Mouse (Mus musculus) heart, embryonic 14.5 days (tissue): Measurements from ENCODE around the gene Hpdl. TPM values are rescaled to one million over a fixed set of nuclear protein-coding genes. Genes with fewer than 3 reads are reported as not detected.

Experiments used
- ATAC-seq: fragments of 200-750 bp; cut with Nextera tagmentation; 2 replicates; pipeline ENCODE4 v1.8.0; 2017; ENCODE audit warnings: low read depth, moderate TSS enrichment; ENCODE audit not compliant: insufficient number of reproducible peaks, insufficient read depth, low FRiP score
- H3K27ac ChIP-seq, 2 experiments: fragments of 200-500 bp in 1 of 2; fragments of 300-500 bp in 1 of 2; sonication (generic) in 1 of 2; replicated peaks in 1 of 2; 2 replicates each; pipeline ENCODE4 v1.5.1; 2012 to 2014; ENCODE audit warnings: low read depth in 2 of 2, low read length in 2 of 2, control low read depth in 1 of 2, mild to moderate bottlenecking in 1 of 2, mixed read lengths in 1 of 2; ENCODE audit not compliant: control insufficient read depth in 1 of 2, insufficient read depth in 1 of 2
- H3K27me3 ChIP-seq: fragments of 300-500 bp; sonication (generic); 2 replicates; pipeline ENCODE4 v1.6.1; 2014; ENCODE audit warnings: mild to moderate bottlenecking, low read length, control low read depth; ENCODE audit not compliant: control insufficient read depth, insufficient read depth
- H3K36me3 ChIP-seq: fragments of 300-500 bp; sonication (generic); 2 replicates; pipeline ENCODE4 v1.6.1; 2014; ENCODE audit warnings: mild to moderate bottlenecking, control low read depth, low read length, mixed read lengths; ENCODE audit not compliant: control insufficient read depth, insufficient read depth
- H3K4me1 ChIP-seq, 2 experiments: fragments of 200-500 bp in 1 of 2; fragments of 300-500 bp in 1 of 2; sonication (generic) in 1 of 2; 2 replicates each; pipeline ENCODE4 v1.6.1; 2012 to 2014; ENCODE audit warnings: low read length in 2 of 2, control low read depth in 1 of 2, mixed read lengths in 1 of 2; ENCODE audit not compliant: control insufficient read depth in 2 of 2, insufficient read depth in 2 of 2
- H3K4me2 ChIP-seq: fragments of 300-500 bp; sonication (generic); 2 replicates; pipeline ENCODE4 v1.6.1; 2014; ENCODE audit warnings: mild to moderate bottlenecking, low read length
- H3K4me3 ChIP-seq, 2 experiments: fragments of 200-500 bp in 1 of 2; fragments of 300-500 bp in 1 of 2; sonication (generic) in 1 of 2; 2 replicates each; pipeline ENCODE4 v1.5.1; 2012 to 2014; ENCODE audit warnings: low read length in 2 of 2, mild to moderate bottlenecking in 2 of 2, control low read depth in 1 of 2, low read depth in 1 of 2, moderate library complexity in 1 of 2; ENCODE audit not compliant: control insufficient read depth in 1 of 2, insufficient read depth in 1 of 2
- H3K9ac ChIP-seq: fragments of 300-500 bp; sonication (generic); 2 replicates; pipeline ENCODE4 v1.6.1; 2014; ENCODE audit warnings: mild to moderate bottlenecking, low read length
- H3K9me3 ChIP-seq: fragments of 300-500 bp; sonication (generic); 2 replicates; pipeline ENCODE4 v1.6.1; 2016; ENCODE audit warnings: low read length, control low read depth; ENCODE audit not compliant: control insufficient read depth
- WGBS: fragments of 180-500 bp; shearing (Covaris S2); extraction: QIAGEN DNeasy Blood & Tissue Kit; methylation state at CpG from one replicate; pipeline ENCODE4 v1.1.7; 2014; 5-methylcytosine and 5-hydroxymethylcytosine counted together
- polyA plus RNA-seq: library from polyadenylated mRNA; unstranded; fragments of >200 nt; fragmentation: Nextera tagmentation; extraction: Ambion mirVana; gene quantifications from 2 replicates; pipeline ENCODE4 v1.2.1, GENCODE M21; 2014

The Hpdl gene
- polyA plus RNA-seq, 1 experiment from 2014 or later = 0.43 TPM

DNA sequence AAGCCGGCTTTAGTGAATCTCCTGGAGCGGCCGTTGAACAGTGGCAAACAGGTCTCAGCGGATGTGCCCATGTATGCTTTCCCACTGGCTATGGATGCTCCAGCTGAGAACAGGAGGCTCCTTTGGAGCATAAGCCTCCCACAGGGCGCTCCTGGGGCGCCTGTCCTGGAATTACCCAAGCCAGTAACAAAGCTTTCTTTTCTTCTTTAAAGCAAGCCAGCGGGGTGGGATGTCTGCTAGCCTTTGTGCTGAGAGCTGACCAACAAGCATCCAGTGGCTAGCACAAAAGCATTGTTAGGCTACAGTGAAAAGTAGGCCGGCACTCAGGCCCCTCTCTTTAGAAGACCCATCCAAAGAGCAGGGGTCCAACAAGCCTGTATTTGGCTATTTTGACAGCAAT is 39.3 kb downstream of the Hpdl start:
- H3K27me3 ChIP-seq = no peaks in the 10 kb centered on the region
- no peaks in the 10 kb centered on the region for H3K4me1 ChIP-seq
- H3K9me3 ChIP-seq = no peaks in the 10 kb centered on the region
- H3K36me3 ChIP-seq = no peaks in the 10 kb centered on the region
- H3K9ac ChIP-seq = no peak overlapping the region
- WGBS = 32% methylated on average over 8 of the region's 8 CpGs
- H3K27ac ChIP-seq = no peak overlapping the region
- no peak for ATAC-seq
- no peak overlapping the region for H3K4me3 ChIP-seq
- no peak overlapping the region for H3K4me2 ChIP-seq

DNA sequence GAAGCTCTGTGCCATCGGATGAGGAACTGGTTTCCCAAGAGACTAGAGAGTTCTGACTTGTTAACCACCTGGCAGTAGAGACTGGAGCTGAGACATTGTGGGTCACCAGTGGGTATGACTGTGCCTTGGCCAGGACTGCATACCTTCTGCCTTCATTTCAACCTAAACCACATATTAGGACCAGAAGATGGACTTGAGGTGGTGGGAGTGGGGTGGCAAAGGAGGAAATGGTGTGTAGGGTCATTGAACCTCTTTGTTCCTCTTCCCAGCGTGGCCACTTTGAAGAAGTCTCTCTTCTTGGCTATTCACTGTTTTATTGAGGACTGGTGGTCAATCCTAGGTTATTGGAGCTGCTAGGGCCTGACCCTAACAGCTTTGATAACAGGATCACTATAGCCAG is 40.1 kb downstream of the Hpdl start:
- H3K4me1 ChIP-seq = no peaks in the 10 kb centered on the region
- 49% methylated on average over 2 of the region's 2 CpGs for WGBS
- no peaks in the 10 kb centered on the region for H3K9me3 ChIP-seq
- H3K27me3 ChIP-seq = no peaks in the 10 kb centered on the region
- H3K9ac ChIP-seq = no peak overlapping the region
- H3K4me2 ChIP-seq = no peak overlapping the region
- H3K36me3 ChIP-seq = no peaks in the 10 kb centered on the region
- ATAC-seq = no peak
- no peak overlapping the region for H3K27ac ChIP-seq
- H3K4me3 ChIP-seq = no peak overlapping the region

DNA sequence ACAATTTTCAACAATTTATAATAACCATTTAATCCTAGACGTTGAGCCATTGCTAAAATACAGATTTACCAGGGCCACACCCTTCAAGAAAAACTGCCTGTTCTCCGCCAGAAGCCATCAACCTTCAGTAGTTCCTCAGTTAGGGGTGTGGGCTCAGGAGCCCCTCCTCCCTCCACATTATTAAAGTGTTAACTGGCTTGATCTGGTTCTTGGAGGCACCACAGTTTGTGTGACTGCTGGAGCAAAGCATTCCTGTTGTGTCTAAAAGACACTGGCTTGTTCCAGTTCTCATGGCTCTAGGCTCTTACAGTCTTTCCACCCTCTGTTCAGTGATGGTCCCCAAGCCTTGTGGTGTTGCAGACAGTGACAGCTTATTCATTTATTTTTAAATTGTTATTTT is 41.0 kb downstream of the Hpdl start:
- H3K9me3 ChIP-seq = no peaks in the 10 kb centered on the region
- H3K36me3 ChIP-seq = no peaks in the 10 kb centered on the region
- H3K27ac ChIP-seq = no peak overlapping the region
- H3K4me3 ChIP-seq = no peak overlapping the region
- no peaks in the 10 kb centered on the region for H3K4me1 ChIP-seq
- no peak overlapping the region for H3K4me2 ChIP-seq
- WGBS = 72% methylated on average over 2 of the region's 2 CpGs
- H3K9ac ChIP-seq = no peak overlapping the region
- no peak for ATAC-seq
- no peaks in the 10 kb centered on the region for H3K27me3 ChIP-seq

DNA sequence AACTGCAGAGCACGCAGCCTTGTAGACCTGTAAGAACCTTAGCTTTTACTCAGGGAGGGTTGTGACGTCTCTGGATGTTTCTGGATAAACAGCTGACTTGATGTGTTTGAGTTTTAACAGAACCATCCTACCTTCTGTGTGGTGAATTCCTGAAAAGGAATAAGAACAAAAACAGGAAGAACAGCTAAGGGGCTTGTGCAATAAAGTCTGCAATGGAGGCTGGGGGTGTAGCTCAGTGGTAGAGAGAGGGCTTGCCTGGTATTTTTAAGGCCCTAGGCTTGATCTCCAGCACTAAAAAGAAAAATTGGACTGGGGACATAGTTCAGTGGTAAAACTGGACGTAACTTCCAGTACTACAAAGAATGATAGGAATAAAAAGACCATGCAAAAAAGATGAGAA is 44.4 kb downstream of the Hpdl start:
- Histone ChIP-seq H3K4me1 (no peaks in the 10 kb centered on the region), H3K36me3 (no peaks in the 10 kb centered on the region), H3K27me3 (no peaks in the 10 kb centered on the region), H3K4me3 (no peak overlapping the region), H3K9ac (no peak overlapping the region), H3K27ac (no peak overlapping the region), H3K9me3 (no peaks in the 10 kb centered on the region), H3K4me2 (no peak overlapping the region)
- WGBS = 82% methylated on average over 3 of the region's 3 CpGs
- ATAC-seq = no peak

DNA sequence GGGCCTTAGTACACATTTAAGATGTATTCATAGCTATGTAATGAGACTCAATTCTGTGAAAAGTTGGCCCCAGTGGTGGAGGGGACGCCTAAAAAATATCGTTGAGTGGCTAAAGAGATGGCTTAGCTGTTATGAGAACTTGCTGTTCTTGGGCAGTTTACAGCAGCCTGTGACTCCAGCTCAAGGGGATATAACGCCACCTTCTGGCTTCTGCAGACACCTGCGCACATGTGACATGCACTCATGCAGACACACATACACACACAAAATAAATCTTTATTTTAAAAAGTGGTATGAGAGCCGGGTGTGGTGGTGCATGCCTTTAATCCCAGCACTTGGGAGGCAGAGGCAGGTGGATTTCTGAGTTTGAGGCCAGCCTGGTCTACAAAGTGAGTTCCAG is 45.1 kb downstream of the Hpdl start:
- Histone ChIP-seq H3K4me3 (no peak overlapping the region), H3K4me1 (no peaks in the 10 kb centered on the region), H3K4me2 (no peak overlapping the region), H3K27ac (no peak overlapping the region), H3K9ac (no peak overlapping the region), H3K27me3 (no peaks in the 10 kb centered on the region), H3K9me3 (no peaks in the 10 kb centered on the region), H3K36me3 (no peaks in the 10 kb centered on the region)
- 82% methylated on average over 5 of the region's 5 CpGs for WGBS
- ATAC-seq = no peak

Other genes with a start within 250 kb of the Hpdl start
- 3.2 and 5.1 TPM in 2 replicates for gene Ccdc17, start 225.1 kb downstream of the Hpdl start, polyA plus RNA-seq
- gene Nasp, start 193.8 kb downstream of the Hpdl start, polyA plus RNA-seq = 78.0 and 79.1 TPM in 2 replicates
- gene Akr1a1, start 170.0 kb downstream of the Hpdl start, polyA plus RNA-seq = 620 and 648 TPM in 2 replicates
- gene Prdx1, start 136.2 kb downstream of the Hpdl start, polyA plus RNA-seq = 942 and 971 TPM in 2 replicates
- 30.5 and 31.9 TPM in 2 replicates for gene Mmachc, start 113.3 kb downstream of the Hpdl start, polyA plus RNA-seq
- gene Ccdc163, start 113.2 kb downstream of the Hpdl start, polyA plus RNA-seq = 16.3 and 20.5 TPM in 2 replicates
- gene Tesk2, start 100.8 kb downstream of the Hpdl start, polyA plus RNA-seq = 2.4 and 2.7 TPM in 2 replicates
- 18.3 and 18.7 TPM in 2 replicates for gene Toe1, start 14.1 kb downstream of the Hpdl start, polyA plus RNA-seq
- 4.6 and 8.3 TPM in 2 replicates for gene Mutyh, start 14.0 kb downstream of the Hpdl start, polyA plus RNA-seq
- gene Zswim5, start 55.7 kb upstream of the Hpdl start, polyA plus RNA-seq = 0.80 and 0.89 TPM in 2 replicates
- gene Urod, start 172.7 kb upstream of the Hpdl start, polyA plus RNA-seq = 90.5 and 94.6 TPM in 2 replicates
- gene Hectd3, start 173.6 kb upstream of the Hpdl start, polyA plus RNA-seq = 5.0 and 5.2 TPM in 2 replicates
- 21.5 and 22.0 TPM in 2 replicates for gene Eif2b3, start 197.7 kb upstream of the Hpdl start, polyA plus RNA-seq